Mouse (Mus musculus) lung, postnatal 0 days (tissue): ENCODE data around the gene Gja3.

Experiments
- CTCF ChIP-seq: IDR thresholded peaks from 2 replicates; pipeline ENCODE4 v1.5.1; 2016; ENCODE audit warnings: antibody characterized with exemption, mild to moderate bottlenecking
- EP300 ChIP-seq: IDR thresholded peaks from 2 replicates; pipeline ENCODE4 v1.6.1; 2016; ENCODE audit warnings: antibody characterized with exemption, mild to moderate bottlenecking, control low read depth

GRCm38 (mm10) chr14:57034926-57035498, 22.9 kb downstream of the Gja3 start:
- TF ChIP-seq CTCF (no peak), EP300 (no peak)
